Mouse (Mus musculus): Measurements from ENCODE around the gene Rfx7.

DNA sequence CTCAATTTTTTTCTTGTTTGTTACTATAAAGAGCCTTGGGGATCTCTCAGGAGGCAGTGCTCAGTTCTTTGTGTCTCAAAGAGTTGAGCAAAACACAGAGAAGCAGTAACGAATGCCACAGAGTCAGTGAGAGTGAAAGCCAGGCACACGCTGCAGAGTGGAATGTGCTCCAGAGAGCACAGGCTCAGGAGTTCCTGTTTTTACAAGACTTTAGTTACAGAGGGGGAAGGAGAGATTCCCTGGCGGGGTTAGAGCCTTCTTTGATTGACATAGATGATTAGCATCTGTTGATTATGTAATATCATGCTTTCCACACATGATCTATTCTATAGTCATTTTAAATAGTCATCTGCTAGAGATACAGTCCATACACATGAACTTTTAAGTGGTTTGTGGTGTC, 48.2 kb downstream of the Rfx7 start:
- no peak for TF ChIP-seq CTCF (IDR thresholded peaks at IDR 0.05)
- no peak for TF ChIP-seq EP300 (IDR thresholded peaks at IDR 0.05)
